Mouse (Mus musculus): Measurements from ENCODE around the gene Dusp15. TPM values are rescaled to one million over a fixed set of nuclear protein-coding genes. Genes with fewer than 3 reads are reported as not detected.

Gene Dusp15
- polyA plus RNA-seq (2012; rRNA removed) = 20.6 and 23.9 TPM in 2 replicates

GRCm38 (mm10) chr2:152951065-152951849 lies at the start of gene Dusp15:
Gene Dusp15, minus strand, starts transcription at chr2:152951698.
- TF ChIP-seq CTCF (IDR thresholded peaks at IDR 0.05; ENCODE audit: borderline replicate concordance, extremely low read depth, insufficient read depth, insufficient read length) (0 out of 2 replicates have a peak, but pooled peaks have one; percentile 2), POLR2A (IDR thresholded peaks at IDR 0.05; ENCODE audit: borderline replicate concordance, extremely low read depth, insufficient read depth, insufficient read length, poor library complexity, severe bottlenecking) (peak; percentile 82)
- peak; percentile 83 for DNase-seq (ENCODE audit: low read depth)

- DNase-seq (ENCODE audit: low read depth) = no peak
- no peak for TF ChIP-seq POLR2A (IDR thresholded peaks at IDR 0.05; ENCODE audit: borderline replicate concordance, extremely low read depth, insufficient read depth, insufficient read length, poor library complexity, severe bottlenecking)
- no peak for TF ChIP-seq CTCF (IDR thresholded peaks at IDR 0.05; ENCODE audit: borderline replicate concordance, extremely low read depth, insufficient read depth, insufficient read length)
Measured at GRCm38 (mm10) chr2:152997046-152997445, 45.5 kb upstream of the Dusp15 start.

- TF ChIP-seq POLR2A (IDR thresholded peaks at IDR 0.05; ENCODE audit: borderline replicate concordance, extremely low read depth, insufficient read depth, insufficient read length, poor library complexity, severe bottlenecking) (no peak), CTCF (IDR thresholded peaks at IDR 0.05; ENCODE audit: borderline replicate concordance, extremely low read depth, insufficient read depth, insufficient read length) (no peak)
- DNase-seq (ENCODE audit: low read depth) = no peak
Measured at GRCm38 (mm10) chr2:152991529-152991928, 40.0 kb upstream of the Dusp15 start.

GRCm38 (mm10) chr2:152985582-152985981 lies 34.1 kb upstream of the Dusp15 start:
- TF ChIP-seq POLR2A (IDR thresholded peaks at IDR 0.05; ENCODE audit: borderline replicate concordance, extremely low read depth, insufficient read depth, insufficient read length, poor library complexity, severe bottlenecking) (no peak), CTCF (IDR thresholded peaks at IDR 0.05; ENCODE audit: borderline replicate concordance, extremely low read depth, insufficient read depth, insufficient read length) (no peak)
- DNase-seq (ENCODE audit: low read depth) = peak; percentile 88

- TF ChIP-seq POLR2A (IDR thresholded peaks at IDR 0.05; ENCODE audit: borderline replicate concordance, extremely low read depth, insufficient read depth, insufficient read length, poor library complexity, severe bottlenecking) (no peak), CTCF (IDR thresholded peaks at IDR 0.05; ENCODE audit: borderline replicate concordance, extremely low read depth, insufficient read depth, insufficient read length) (no peak)
Measured at GRCm38 (mm10) chr2:152976991-152977390, 25.5 kb upstream of the Dusp15 start.

GRCm38 (mm10) chr2:152965555-152965954 lies 14.1 kb upstream of the Dusp15 start:
- TF ChIP-seq POLR2A (IDR thresholded peaks at IDR 0.05; ENCODE audit: borderline replicate concordance, extremely low read depth, insufficient read depth, insufficient read length, poor library complexity, severe bottlenecking) = no peak
- no peak for TF ChIP-seq CTCF (IDR thresholded peaks at IDR 0.05; ENCODE audit: borderline replicate concordance, extremely low read depth, insufficient read depth, insufficient read length)

More at GRCm38 (mm10) chr2:152976991-152977390, 25.5 kb upstream of the Dusp15 start:
- no peak for DNase-seq (ENCODE audit: low read depth)

GRCm38 (mm10) chr2:152962091-152962793 lies 10.7 kb upstream of the Dusp15 start, which contains the start of gene Ttll9:
Gene Ttll9, plus strand, starts transcription at chr2:152962485.
- TF ChIP-seq POLR2A (IDR thresholded peaks at IDR 0.05; ENCODE audit: borderline replicate concordance, extremely low read depth, insufficient read depth, insufficient read length, poor library complexity, severe bottlenecking) (no peak), CTCF (IDR thresholded peaks at IDR 0.05; ENCODE audit: borderline replicate concordance, extremely low read depth, insufficient read depth, insufficient read length) (no peak)

More at GRCm38 (mm10) chr2:152965555-152965954, 14.1 kb upstream of the Dusp15 start:
- no peak for DNase-seq (ENCODE audit: low read depth)

GRCm38 (mm10) chr2:152958116-152958515 lies 6.6 kb upstream of the Dusp15 start:
- TF ChIP-seq POLR2A (IDR thresholded peaks at IDR 0.05; ENCODE audit: borderline replicate concordance, extremely low read depth, insufficient read depth, insufficient read length, poor library complexity, severe bottlenecking) (no peak), CTCF (IDR thresholded peaks at IDR 0.05; ENCODE audit: borderline replicate concordance, extremely low read depth, insufficient read depth, insufficient read length) (no peak)
- DNase-seq (ENCODE audit: low read depth) = no peak

More at GRCm38 (mm10) chr2:152962091-152962793, 10.7 kb upstream of the Dusp15 start, which contains the start of gene Ttll9:
- DNase-seq (ENCODE audit: low read depth) = peak; percentile 95

GRCm38 (mm10) chr2:152951850-152952720 lies 587 bp upstream of the Dusp15 start:
- TF ChIP-seq POLR2A (IDR thresholded peaks at IDR 0.05; ENCODE audit: borderline replicate concordance, extremely low read depth, insufficient read depth, insufficient read length, poor library complexity, severe bottlenecking) = no peak
- no peak for TF ChIP-seq CTCF (IDR thresholded peaks at IDR 0.05; ENCODE audit: borderline replicate concordance, extremely low read depth, insufficient read depth, insufficient read length)
- DNase-seq (ENCODE audit: low read depth) = peak; percentile 52

- TF ChIP-seq CTCF (IDR thresholded peaks at IDR 0.05; ENCODE audit: borderline replicate concordance, extremely low read depth, insufficient read depth, insufficient read length) (no peak), POLR2A (IDR thresholded peaks at IDR 0.05; ENCODE audit: borderline replicate concordance, extremely low read depth, insufficient read depth, insufficient read length, poor library complexity, severe bottlenecking) (no peak)
- no peak for DNase-seq (ENCODE audit: low read depth)
Measured at GRCm38 (mm10) chr2:152950358-152951064, 987 bp downstream of the Dusp15 start.

All from brain, embryonic 14.5 days (tissue).